Mouse (Mus musculus): Measurements from ENCODE around the gene St3gal3. TPM values are rescaled to one million over a fixed set of nuclear protein-coding genes. Genes with fewer than 3 reads are reported as not detected.
A peak's percentile ranks its signal among the peaks of the same experiment; 100 is the strongest.

The St3gal3 gene
- total RNA-seq, 1 experiment from 2014 or later = 34.1 TPM

DNA sequence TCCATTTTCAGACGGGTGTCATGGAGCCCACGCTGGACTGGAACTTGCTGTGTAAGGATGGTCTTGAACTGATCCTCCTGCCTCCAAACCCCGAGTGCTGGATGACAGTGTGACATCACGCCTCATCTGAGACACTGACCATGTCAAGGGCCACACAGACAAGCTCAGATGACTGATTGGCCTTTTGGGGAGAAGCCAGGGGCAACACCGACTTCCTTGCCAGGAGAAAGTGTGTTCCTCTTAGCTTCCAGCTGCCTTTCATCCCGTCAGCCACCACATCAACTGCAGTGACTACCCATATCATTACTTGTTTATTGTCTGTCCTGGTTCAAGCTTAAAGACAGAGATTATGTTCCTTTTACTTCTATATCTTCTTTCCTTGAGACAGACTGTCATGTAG lies 209.8 kb downstream of the St3gal3 start:
- no peak for DNase-seq

DNA sequence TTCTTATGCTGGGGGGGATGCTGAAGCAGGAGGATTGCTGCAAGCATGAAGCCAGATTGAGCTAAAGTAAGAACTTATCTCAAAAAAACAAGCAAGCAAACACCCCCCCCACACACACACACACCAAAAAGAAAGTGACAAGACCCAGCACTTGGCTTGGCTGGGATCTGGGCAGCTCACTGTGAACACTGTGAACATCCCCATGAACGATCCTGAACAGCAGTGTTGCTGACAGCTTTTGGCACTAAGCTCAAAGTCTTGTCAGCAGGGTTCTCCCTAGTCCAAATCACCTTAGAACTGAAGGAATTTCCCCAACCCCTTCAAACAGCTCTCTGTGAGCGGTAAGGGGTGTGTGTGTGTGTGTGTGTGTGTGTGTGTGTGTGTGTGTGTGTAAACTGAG lies 211.3 kb downstream of the St3gal3 start:
- DNase-seq = no peak

DNA sequence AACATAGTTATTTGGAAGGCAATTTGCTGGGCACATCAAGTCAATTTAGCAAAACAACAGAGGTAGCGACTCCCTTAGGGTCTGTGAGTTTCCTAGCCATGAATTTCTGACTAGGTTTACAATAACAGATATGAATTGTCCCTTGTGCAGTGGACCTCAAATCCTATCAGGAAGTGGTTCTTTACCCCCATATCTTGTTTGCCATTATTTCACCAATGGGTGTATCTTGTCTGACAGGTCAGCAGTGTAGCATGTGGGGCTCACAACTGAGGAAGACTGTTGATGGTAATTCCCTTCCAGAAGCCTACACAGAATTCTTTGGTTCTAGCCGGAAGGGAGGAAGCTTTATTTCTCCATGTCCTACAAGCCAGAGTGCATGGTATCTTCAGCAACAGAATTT lies 213.4 kb downstream of the St3gal3 start:
- no peak for DNase-seq

DNA sequence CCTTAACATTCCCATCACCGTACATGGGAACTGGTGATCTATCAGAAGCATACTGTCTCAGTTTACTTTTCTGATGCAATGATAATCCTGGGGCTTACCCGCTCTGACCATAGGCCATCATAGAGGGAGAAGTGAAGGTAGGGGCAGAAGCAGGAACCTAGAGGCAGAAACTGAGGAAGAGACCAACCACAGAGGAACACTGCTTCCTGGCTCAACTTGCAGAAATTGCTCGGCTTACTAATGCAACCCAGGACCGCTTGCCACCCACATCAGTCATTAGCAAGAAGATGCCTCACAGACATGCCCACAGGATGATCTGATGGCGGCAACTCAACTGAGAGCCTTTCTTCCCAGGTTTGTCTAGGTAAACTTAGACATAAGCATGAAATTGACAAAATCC lies 216.0 kb downstream of the St3gal3 start:
- DNase-seq = no peak

DNA sequence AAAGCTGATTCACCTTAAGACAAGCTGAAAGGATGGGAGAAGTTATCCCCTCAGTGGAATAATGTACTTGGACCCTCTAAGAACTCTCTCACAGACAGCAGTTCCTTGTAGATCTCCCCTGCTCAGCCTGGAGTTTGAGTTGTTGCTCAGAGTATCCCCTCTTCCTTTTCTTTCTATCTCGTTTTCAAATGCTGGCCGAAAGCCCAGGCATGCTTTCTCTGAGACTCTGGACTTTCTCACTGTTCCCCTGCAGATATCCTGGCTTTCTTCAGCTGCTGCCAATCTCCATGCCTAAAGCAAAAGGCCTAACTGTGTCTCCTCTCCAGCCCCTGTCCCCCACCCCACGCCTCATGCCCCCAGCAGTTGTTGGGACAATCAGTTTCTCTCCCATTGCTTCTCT lies 216.5 kb downstream of the St3gal3 start:
- no peak for DNase-seq

DNA sequence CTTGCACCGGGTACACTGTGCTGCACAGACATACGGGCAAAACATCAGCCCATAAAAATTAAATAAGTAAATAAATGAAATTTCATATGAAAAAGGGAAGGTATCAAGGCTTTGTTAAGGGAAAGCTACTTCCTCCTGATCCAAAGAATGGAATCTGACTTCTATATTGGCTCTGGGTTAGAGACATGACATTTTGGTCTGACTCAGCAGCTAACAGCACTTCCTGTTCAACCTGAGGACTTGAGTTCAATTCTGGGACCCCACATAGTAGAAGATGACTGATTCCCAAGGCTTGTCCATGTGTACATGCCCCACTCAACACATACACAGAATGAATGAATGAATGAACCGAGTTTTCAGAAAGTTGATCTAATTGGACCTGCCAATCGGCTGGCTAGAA lies 216.9 kb downstream of the St3gal3 start:
- DNase-seq = no peak

DNA sequence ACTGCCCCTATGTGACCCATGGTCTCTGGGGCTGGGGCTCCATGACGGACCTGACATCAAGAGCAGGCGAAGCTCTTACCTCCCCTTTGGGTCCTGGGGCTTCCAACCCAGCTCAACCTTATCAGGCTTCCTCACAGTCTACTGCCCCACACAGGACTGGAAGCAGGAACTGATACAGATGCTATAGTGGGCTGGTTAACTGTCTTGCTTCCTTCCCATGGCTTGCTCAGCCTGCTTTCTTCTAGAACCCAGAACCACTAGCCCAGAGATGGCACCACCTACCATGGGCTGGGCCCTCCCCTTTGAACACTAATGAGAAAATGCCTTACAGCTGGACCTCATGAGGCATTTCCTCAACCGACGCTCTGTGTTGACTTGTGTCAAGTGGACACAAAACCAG lies 217.3 kb downstream of the St3gal3 start:
- no peak for DNase-seq

DNA sequence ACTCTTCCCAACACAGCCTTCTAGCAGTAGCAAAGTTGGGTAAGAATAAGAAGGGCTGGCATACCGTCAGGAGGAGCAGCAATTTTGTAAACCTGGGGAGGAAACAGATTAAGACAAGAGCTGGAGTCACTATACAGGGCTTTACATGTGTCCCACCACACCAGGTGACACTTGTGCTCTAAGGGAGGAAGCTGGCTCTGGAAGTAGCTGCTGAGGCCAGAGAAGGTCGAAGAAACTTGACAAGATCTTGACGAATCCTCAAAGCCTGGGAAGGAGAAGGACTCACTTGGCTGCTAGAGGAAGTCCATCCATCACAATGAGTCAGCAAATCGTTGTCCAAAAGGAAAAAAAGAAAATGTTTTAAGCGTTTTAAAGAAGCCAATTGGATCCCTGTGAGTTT lies 218.3 kb downstream of the St3gal3 start:
- DNase-seq = no peak

DNA sequence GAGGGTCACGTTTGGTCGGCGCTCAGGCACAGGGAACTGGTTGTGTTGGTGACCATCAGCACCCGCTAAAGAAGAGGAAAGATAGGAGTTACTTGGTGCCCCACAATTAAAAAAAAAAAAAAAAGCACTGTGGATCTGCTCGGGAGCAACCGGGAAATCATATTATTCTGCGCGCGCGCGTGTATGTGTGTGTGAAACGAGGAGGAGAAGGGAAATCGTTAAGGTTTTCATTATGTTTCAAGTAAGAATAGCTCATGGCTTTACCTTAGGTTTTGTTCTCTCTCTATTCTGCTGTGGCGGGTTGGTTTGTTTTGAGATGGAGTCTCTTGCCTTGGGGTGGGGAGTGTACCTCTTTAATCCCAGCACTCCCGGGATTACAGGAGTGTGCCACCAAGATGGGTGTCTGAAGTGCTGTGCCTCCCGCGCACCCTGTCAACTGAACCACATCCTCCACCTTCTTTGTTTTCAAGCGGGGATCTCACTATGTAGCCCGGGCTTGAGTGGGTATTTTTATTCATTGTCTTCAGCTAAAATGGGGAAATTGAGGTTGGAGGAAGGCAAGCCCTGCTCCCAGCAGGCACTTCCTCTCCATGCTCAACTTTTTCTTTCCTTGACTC lies 219.1 kb downstream of the St3gal3 start:
- DNase-seq = no peak

DNA sequence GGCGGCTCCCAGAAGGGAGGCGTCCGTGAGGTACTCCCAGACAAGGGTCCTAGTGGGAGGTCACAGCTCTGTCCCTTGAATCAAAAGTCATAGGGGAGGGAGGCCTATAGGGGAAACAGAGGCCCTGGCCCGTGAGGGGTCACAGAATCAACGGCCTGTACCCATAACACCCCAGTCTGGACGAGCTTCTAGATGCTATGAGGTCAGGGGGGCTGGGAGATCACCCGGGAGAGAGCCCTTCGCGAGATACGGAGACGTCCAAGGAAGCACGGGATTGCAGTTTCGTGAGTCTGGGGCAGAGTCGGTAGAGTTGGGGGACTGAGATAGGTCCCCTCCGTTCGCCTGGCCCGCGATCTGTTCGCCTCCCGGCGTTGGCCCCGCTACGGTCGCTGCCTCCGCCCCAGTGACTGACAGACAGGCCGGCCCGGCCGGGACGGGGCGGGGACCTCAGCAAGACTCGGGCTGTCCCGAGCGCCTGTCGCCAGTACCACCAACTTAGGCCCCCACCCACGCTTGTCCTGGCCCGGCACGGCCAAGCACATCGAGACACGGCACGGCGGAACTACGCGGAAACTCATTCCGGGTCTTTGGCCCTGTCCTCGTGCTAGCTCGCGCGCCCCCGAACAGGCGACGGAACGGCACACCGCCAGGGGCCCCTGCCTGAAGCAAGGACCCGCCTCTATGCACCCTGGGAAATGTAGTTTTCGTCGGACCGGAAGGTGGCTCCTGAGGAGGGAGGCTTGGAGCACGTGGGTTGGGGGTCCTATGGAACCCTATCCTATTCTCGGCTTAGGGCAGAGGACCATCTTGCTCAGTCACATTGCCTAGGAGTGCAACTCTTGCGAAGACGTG lies 219.9 kb downstream of the St3gal3 start, which contains the start of gene Ipo13:
Gene Ipo13, minus strand, starts transcription at position 409 of the 852 bp plus-strand sequence.
- DNase-seq = peak; percentile 95

DNA sequence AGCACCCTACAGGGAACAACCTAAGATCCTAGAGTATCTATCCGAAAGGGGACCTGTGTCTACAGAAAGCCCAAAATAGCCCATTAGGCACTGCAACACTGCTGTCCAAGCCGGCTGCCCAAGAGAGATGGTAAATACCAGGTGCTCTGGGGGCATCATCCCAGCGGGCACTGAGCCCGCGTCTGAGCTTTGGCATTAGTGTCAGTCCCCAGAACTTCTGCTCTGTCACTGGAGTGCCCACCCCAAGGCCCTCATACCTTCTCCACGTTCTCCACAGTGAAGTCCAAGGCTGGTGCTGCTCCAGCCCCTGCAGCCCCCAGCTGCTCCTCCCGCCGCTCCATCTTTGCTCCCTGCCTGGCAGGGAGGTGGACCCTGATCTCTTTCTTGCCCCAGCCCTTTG lies 220.7 kb downstream of the St3gal3 start:
- DNase-seq = no peak

DNA sequence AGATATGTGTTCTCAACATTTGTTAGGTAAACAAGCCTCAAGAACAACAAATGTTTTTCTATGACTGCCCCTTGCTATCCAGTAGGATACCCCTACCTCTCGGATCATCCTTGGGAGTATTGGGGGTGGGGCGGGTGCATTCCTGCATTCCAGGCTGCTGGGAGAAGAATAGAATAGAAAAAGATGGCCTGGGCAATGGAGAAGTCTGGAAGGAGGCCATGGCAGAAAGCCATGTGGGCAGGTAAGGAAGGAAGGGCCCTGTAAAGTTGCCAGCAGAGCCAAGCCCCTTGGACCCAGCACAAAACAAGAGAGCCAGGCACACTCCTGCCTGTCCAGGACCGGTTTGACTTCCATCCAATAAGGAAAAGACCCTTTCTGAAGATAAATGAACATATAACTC lies 221.3 kb downstream of the St3gal3 start:
- no peak for DNase-seq

DNA sequence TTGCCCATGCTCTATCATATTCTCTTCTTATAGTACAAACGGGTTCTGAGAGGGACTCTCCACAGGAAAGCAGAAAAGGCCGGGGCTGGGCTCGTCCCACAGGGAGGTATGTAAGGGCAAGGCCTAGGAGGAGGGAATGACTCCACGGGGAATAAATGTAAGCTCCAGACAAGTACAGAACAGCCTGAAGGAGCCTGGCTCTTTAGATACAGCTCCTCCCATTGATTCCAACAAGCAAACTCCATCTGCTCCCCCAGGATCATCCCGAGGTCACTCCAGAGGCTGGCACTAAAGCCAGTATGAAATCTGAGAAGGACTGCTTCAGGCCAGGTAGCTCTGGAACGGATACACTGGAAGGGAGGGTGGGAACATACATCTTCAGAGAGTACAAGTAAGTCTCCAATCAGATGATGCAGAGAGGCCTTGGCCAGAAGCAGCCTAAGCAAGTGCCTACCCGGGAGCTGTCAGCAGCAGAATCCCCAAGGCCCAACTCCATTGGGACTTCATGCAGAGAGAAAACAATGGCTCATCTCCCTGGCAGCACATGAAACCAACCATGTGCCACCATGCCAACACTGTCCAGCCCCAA lies 221.9 kb downstream of the St3gal3 start:
- no peak for DNase-seq

DNA sequence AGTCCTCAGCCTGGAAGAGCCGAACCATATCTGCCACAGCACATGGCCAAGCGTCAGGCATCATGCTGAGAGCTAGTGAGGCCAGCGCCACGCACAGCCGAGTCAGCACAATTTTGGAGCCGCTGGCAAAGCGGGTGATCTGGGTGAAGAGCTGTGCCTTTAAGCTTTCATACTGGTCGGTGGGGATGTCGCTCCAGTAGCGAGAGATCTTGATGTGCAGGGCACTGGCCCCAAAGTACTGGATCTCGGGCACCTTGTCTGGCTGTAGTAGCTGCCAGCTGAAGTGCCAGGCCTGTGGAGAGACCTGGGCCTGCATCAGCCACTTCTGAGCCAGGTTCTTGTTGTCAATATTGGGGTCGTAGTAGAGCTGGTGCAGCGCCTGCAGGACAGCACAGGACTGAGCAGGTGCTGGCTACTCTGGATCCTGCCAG lies 222.6 kb downstream of the St3gal3 start:
- DNase-seq = no peak

DNA sequence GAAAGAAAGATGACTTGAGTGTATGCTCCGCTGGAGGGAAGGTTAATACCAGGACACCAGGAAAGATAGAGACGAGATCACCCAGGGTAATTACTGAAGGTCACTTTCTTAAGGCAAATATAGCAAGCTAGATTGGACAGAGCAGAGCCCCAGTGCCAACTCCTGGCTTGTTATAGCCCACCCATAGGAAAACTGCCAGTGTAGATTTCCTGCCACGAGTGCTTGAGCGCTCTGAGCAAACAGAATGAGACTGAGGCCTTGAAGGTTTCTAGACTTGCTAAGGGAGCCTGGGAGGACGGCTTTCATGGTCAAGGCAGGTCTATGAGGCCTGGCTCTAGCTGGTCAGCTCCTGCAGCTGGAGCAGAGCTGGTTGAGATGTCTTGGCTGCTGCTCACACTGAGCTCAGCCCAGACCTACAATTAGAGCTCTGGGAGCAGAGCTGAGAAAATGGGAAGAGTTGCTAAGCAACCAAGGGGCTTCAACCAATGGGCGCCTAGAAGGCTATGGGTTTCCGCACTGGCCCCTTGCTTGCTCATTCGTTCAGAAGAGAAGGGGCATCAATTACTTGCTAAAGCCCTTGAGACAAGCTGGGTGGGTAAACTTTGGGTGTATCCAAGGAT lies 225.8 kb downstream of the St3gal3 start:
- no peak for DNase-seq

DNA sequence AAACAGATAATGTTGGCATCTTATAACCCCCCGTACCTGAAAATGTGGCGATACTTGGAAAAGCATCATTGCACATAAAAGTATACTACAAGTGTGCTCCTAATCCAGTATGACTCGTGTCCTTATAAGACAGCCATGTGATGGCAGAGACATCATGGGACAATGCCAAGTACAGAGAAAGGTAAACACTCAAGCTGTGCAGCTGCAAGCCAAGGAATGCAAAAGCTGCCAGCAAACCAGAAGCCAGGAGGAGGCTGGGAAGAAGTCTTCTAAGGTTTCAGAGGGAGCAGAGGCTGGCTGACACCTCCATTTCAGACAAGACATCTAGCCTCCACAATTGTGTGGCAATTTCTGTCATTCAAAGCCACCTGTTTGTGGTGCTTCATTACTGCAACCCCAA lies 228.5 kb downstream of the St3gal3 start:
- peak; percentile 45 for DNase-seq

DNA sequence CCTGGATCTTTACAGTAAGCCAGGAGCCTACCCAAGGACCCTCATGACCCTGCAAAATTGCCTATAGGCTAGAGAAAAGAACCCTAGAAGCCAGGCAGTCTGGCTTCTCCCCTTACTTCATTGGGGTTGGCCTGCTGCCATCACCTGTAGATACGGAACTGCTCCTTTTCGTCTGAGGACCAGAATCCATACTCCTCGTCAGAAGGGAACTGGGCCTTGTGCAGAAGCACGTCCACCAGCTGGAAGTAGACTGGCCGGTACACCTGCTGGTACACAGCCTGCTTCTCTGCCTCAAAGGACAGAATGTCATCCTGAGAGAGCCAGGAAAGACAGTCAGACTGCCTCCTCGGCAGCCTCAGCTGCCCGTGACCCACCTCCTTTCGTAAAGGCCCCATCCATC lies 230.0 kb downstream of the St3gal3 start:
- no peak for DNase-seq

DNA sequence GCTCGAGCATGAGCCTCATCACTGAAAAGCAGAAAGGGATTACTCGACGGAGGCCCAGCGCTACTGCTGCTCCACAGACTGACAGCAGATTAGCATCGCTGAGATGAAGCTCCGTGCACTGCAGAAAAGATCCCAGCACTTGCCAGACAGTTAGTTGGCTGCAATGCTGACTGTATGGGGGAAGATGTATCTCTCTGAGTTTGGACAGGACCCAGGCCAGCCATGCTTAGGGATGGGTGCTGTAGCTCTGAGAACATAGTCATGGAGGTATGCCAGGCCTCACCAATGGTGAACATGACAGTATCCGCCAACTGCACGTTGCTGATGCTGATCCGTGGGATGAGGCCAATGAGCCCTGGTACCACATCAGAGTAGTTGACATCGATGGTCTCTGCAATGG lies 230.6 kb downstream of the St3gal3 start:
- DNase-seq = no peak

DNA sequence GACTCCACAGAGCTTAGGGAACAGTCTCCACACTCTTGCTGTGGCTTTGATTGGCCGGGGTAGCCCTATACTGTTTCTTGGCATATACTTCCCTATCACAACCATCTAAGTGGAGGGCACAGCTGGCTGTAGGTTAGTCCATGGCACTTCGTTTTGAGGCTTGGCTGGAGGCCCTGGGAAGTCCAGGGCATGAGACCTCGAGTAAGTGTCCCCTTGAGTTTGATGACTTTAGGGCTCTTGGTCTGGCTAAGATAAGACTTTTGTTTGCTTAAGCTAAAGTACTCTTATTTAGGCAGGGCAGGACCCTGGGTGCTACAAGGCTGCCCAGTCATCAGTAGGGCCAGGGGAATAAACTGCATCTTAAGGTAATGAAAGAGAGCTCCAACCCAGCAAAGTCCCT lies 236.6 kb downstream of the St3gal3 start:
- no peak for DNase-seq

DNA sequence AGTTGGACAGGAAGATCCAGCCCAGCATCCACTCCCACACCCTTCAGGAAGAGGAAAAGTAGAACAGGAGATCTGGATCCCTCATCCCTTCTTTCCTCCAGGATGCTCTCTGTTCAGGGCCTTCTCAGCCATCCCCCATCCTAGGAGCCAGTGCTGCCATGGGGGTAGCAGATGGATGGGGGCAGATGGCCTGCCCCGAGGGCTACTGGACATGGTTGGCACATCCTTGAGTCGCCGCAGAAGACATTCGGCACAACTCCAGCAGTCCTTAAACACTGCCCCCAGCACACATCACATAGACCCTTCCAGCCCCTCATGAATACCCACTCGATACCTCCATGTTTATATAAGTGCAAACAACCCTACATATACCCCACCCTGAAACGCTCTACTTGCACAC lies 238.7 kb downstream of the St3gal3 start:
- no peak for DNase-seq

DNA sequence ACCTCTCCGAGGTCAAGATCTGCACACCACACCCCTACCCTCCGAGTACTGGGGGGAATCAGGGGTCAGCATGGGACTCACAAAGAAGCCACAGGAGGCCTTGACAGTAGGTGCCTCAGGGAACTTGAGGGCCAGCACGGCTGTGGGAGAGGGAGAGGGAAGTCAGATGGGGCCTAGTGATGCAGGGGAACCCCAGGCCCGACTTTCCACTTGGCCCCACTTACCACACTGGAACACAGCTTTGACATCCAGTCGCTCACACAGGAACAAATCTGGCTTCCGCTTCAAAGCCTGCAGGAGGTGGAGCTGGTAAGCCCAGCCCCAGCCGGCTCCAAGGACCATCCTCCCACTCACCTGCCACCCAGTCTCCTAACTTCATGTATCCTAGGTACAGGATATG lies 239.4 kb downstream of the St3gal3 start:
- DNase-seq = no peak

DNA sequence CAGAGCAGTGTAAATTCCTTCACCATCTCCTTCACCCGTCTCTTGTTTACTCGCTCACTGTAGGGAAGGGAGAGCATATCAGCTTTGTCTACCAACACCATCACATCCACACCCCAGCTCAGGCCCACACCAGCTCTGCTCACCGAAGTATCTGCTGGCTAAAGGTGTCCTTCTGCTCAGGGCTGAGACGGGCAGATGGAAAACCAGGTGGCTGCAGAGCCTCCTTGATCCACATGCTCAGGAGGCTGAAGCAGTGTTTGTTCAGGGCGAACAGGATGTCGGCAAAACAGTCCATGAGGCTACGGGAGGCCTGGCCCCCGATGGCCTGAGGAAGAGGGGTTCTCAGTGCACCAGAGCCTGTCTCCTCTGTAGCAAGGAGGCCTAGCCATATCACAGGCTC lies 240.1 kb downstream of the St3gal3 start:
- DNase-seq = no peak

DNA sequence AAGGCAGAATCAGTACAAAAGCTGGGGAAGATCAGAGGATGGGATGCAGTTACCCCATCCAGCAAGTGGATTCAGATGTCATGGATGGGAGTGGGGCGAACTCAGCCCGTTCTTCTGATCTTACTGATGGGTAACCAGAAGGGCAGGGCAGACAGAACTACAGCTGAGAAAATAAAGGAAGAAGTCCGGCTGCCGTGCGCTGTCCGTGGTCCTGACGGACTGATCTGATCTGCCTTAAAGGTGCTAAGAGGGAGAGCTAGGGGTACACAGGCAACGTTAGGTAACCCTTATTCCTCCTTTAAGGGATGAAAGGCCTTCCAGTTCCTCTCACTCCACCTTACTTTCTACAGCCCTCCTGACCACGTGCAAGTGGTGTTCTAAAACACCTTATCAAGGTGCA lies 241.3 kb downstream of the St3gal3 start:
- peak; percentile 77 for DNase-seq
